In genomic region chr9:114731871-114732682, GRCm38 (mm10) we compare ENCODE assay signal across 8 mouse cellular contexts. TPM values are rescaled to one million over a fixed set of nuclear protein-coding genes. Genes with fewer than 3 reads are reported as not detected.
DNase-seq lines count a peak whose midpoint lies in the region; ATAC-seq and TF ChIP-seq lines count a peak whose summit lies in the region.

No protein-coding gene starts in this region.

- peak overlapping the region; percentile 94 for H3K9ac ChIP-seq in lung, embryonic 15.5 days
- peak overlapping the region; percentile 59 for H3K9ac ChIP-seq in intestine, postnatal 0 days (ENCODE audit: low read depth, low read length)
- H3K9ac ChIP-seq in midbrain, embryonic 16.5 days (ENCODE audit: low read depth, low read length), result peak overlapping the region; percentile 88

- H3K4me3 ChIP-seq in lung, embryonic 15.5 days, result peak overlapping the region; percentile 90
- peak overlapping the region; percentile 89 for H3K4me3 ChIP-seq in embryonic facial prominence, embryonic 10.5 days
- H3K4me3 ChIP-seq in intestine, postnatal 0 days (ENCODE audit: low read depth, low read length), result peak overlapping the region; percentile 71
- peak overlapping the region; percentile 90 for H3K4me3 ChIP-seq in midbrain, embryonic 16.5 days (ENCODE audit: low read depth, low read length)

- no peak for DNase-seq in lung, postnatal 25 days (ENCODE audit: low spot score)
- no peak for DNase-seq in embryonic facial prominence, embryonic 10.5 days (ENCODE audit: low spot score)
- no peak for DNase-seq in retina, postnatal 1 day
- DNase-seq in gastrocnemius, adult 8-10 months (ENCODE audit: low spot score in 2 of 2), result no peak
- DNase-seq in layer of hippocampus, postnatal 14 days (ENCODE audit: low spot score in 2 of 2), result no peak

- no peaks in the 10 kb centered on the region for H3K27me3 ChIP-seq in lung, embryonic 15.5 days
- no peaks in the 10 kb centered on the region for H3K27me3 ChIP-seq in embryonic facial prominence, embryonic 10.5 days (replicated peaks; ENCODE audit: low read depth, poor library complexity, severe bottlenecking)
- no peaks in the 10 kb centered on the region for H3K27me3 ChIP-seq in intestine, postnatal 0 days (replicated peaks; ENCODE audit: control insufficient read depth, insufficient read depth, low read length)
- H3K27me3 ChIP-seq in midbrain, embryonic 16.5 days (ENCODE audit: control insufficient read depth, insufficient read depth, low read depth, low read length), result no peaks in the 10 kb centered on the region

- 56% methylated on average over 12 of the region's 12 CpGs for WGBS in lung, embryonic 15.5 days
- WGBS in embryonic facial prominence, embryonic 10.5 days, result 76% methylated on average over 12 of the region's 12 CpGs
- 31% methylated on average over 12 of the region's 12 CpGs for WGBS in intestine, postnatal 0 days
- WGBS in midbrain, embryonic 16.5 days, result 73% methylated on average over 12 of the region's 12 CpGs

- peaks cover 17% of the 10 kb centered on the region for H3K4me1 ChIP-seq in lung, embryonic 15.5 days
- H3K4me1 ChIP-seq in embryonic facial prominence, embryonic 10.5 days, result peaks cover 27% of the 10 kb centered on the region
- H3K4me1 ChIP-seq in intestine, postnatal 0 days (replicated peaks; ENCODE audit: control insufficient read depth, insufficient read depth, low read length), result peaks cover 13% of the 10 kb centered on the region
- peaks cover 13% of the 10 kb centered on the region for H3K4me1 ChIP-seq in midbrain, embryonic 16.5 days (ENCODE audit: control insufficient read depth, insufficient read depth, low read length)

- ATAC-seq in lung, embryonic 15.5 days (ENCODE audit: borderline replicate concordance, extremely low read depth, low FRiP score, low TSS enrichment), result no peak
- no peak for ATAC-seq in intestine, postnatal 0 days
- no peak for ATAC-seq in midbrain, embryonic 16.5 days

- H3K27ac ChIP-seq in lung, embryonic 15.5 days, result no peak overlapping the region
- H3K27ac ChIP-seq in embryonic facial prominence, embryonic 10.5 days (replicated peaks), result peak overlapping the region; percentile 90; the same call in 1 of the 2 replicates
- H3K27ac ChIP-seq in intestine, postnatal 0 days (ENCODE audit: low read depth, low read length), result peak overlapping the region; percentile 92
- H3K27ac ChIP-seq in midbrain, embryonic 16.5 days (ENCODE audit: low read length), result no peak overlapping the region

- no peak; the same call in 1 of the 2 replicates for TF ChIP-seq CTCF in intestine, postnatal 0 days (IDR thresholded peaks at IDR 0.05; ENCODE audit: low read depth)

- peak overlapping the region; percentile 60 for H3K4me2 ChIP-seq in lung, embryonic 15.5 days
- H3K4me2 ChIP-seq in intestine, postnatal 0 days (replicated peaks; ENCODE audit: low read depth), result peak overlapping the region; percentile 63
- H3K4me2 ChIP-seq in midbrain, embryonic 16.5 days (ENCODE audit: low read length), result peak overlapping the region; percentile 62

- H3K36me3 ChIP-seq in lung, embryonic 15.5 days, result no peaks in the 10 kb centered on the region
- H3K36me3 ChIP-seq in embryonic facial prominence, embryonic 10.5 days (replicated peaks), result peaks cover 1% of the 10 kb centered on the region; the same call in 1 of the 2 replicates
- H3K36me3 ChIP-seq in intestine, postnatal 0 days (ENCODE audit: control insufficient read depth, insufficient read depth), result 0 out of 2 replicates have a peak, but pooled peaks cover 4% of the 10 kb centered on the region
- no peaks in the 10 kb centered on the region for H3K36me3 ChIP-seq in midbrain, embryonic 16.5 days (ENCODE audit: control insufficient read depth, insufficient read depth, low read length)

- H3K9me3 ChIP-seq in lung, embryonic 15.5 days, result no peaks in the 10 kb centered on the region
- no peaks in the 10 kb centered on the region for H3K9me3 ChIP-seq in embryonic facial prominence, embryonic 10.5 days
- no peaks in the 10 kb centered on the region for H3K9me3 ChIP-seq in intestine, postnatal 0 days (ENCODE audit: control insufficient read depth)
- H3K9me3 ChIP-seq in midbrain, embryonic 16.5 days (replicated peaks; ENCODE audit: control insufficient read depth, low read length, poor library complexity, severe bottlenecking), result no peaks in the 10 kb centered on the region

RNA-seq across cellular contexts. Expression of gene Cmtm6, which starts 1.2 kb away (rescaled TPM):
- polyA plus RNA-seq in lung, embryonic 15.5 days (2015; fragmentation: Nextera tagmentation; extraction: Ambion mirVana), result 60.1 and 66.5 TPM in 2 replicates
- polyA plus RNA-seq in embryonic facial prominence, embryonic 10.5 days (2016; fragmentation: Nextera tagmentation; extraction: Ambion mirVana), result 29.5 and 32.8 TPM in 2 replicates
- 87.8 and 98.2 TPM in 2 replicates for polyA plus RNA-seq in intestine, postnatal 0 days (2015; fragmentation: Nextera tagmentation; extraction: Ambion mirVana)
- polyA plus RNA-seq in midbrain, embryonic 16.5 days (2015; fragmentation: Nextera tagmentation; extraction: Ambion mirVana), result 18.7 TPM in 2 replicates
- 1 to 10 TPM; 4.1 to 5.2 (median 4.5) TPM for total RNA-seq in gastrocnemius, adult 8-10 months (2022)
- 10 to 100 TPM; 25.9 to 28.1 TPM for total RNA-seq in layer of hippocampus, postnatal 14 days (2021)

RNA-seq across cellular contexts. Expression of gene Dync1li1, which starts 43.5 kb away (rescaled TPM):
- 51.3 and 60.3 TPM in 2 replicates for polyA plus RNA-seq in lung, embryonic 15.5 days (2015; fragmentation: Nextera tagmentation; extraction: Ambion mirVana)
- 84.4 and 89.6 TPM in 2 replicates for polyA plus RNA-seq in embryonic facial prominence, embryonic 10.5 days (2016; fragmentation: Nextera tagmentation; extraction: Ambion mirVana)
- polyA plus RNA-seq in intestine, postnatal 0 days (2015; fragmentation: Nextera tagmentation; extraction: Ambion mirVana), result 39.3 and 40.0 TPM in 2 replicates
- 118 and 130 TPM in 2 replicates for polyA plus RNA-seq in midbrain, embryonic 16.5 days (2015; fragmentation: Nextera tagmentation; extraction: Ambion mirVana)
- 10 to 100 TPM; 33.7 to 37.2 (median 35.5) TPM for total RNA-seq in gastrocnemius, adult 8-10 months (2022)
- 100 to 1,000 TPM in 1 of 2 experiments, 10 to 100 TPM in 1; 98.6 to 107 TPM for total RNA-seq in layer of hippocampus, postnatal 14 days (2021)

RNA-seq across cellular contexts. Expression of gene Cmtm7, which starts 49.6 kb away (rescaled TPM):
- 91.3 and 91.8 TPM in 2 replicates for polyA plus RNA-seq in lung, embryonic 15.5 days (2015; fragmentation: Nextera tagmentation; extraction: Ambion mirVana)
- 88.0 and 93.2 TPM in 2 replicates for polyA plus RNA-seq in embryonic facial prominence, embryonic 10.5 days (2016; fragmentation: Nextera tagmentation; extraction: Ambion mirVana)
- 34.8 and 35.7 TPM in 2 replicates for polyA plus RNA-seq in intestine, postnatal 0 days (2015; fragmentation: Nextera tagmentation; extraction: Ambion mirVana)
- polyA plus RNA-seq in midbrain, embryonic 16.5 days (2015; fragmentation: Nextera tagmentation; extraction: Ambion mirVana), result 7.2 and 10.4 TPM in 2 replicates
- total RNA-seq in gastrocnemius, adult 8-10 months (2022), result 1 to 10 TPM; 4.6 to 6.3 (median 5.3) TPM
- 1 to 10 TPM; 7.4 to 8.3 TPM for total RNA-seq in layer of hippocampus, postnatal 14 days (2021)

Comparison
In these comparisons a context has a peak if more than half of its experiments do, and no peak if none do; other contexts are left out.
1. H3K27ac ChIP-seq: peak in embryonic facial prominence, embryonic 10.5 days (single experiment) and intestine, postnatal 0 days (single experiment); none in lung, embryonic 15.5 days (single experiment) and midbrain, embryonic 16.5 days (single experiment).
2. Peak in every context shown above with its lines, with median percentiles within 50 percentile points of each other: H3K4me2 ChIP-seq, H3K4me3 ChIP-seq and H3K9ac ChIP-seq.